Mouse (Mus musculus) heart, adult 9 months (tissue): ENCODE results near the gene Mrgpre.

Source experiments
- DNase-seq, 2 experiments: peaks; one replicate each; pipeline ENCODE4 v3.0.0; 2022; ENCODE audit warnings: low spot score in 2 of 2

Gene Mrgpre

GRCm38 (mm10) chr7:143776137-143776536, 8.2 kb downstream of the Mrgpre start:
- no peak for DNase-seq

- DNase-seq = no peak
Observed at GRCm38 (mm10) chr7:143769461-143769860, 14.8 kb downstream of the Mrgpre start.

GRCm38 (mm10) chr7:143768267-143768666, 16.0 kb downstream of the Mrgpre start:
- DNase-seq = no peak

GRCm38 (mm10) chr7:143766893-143767292, 17.4 kb downstream of the Mrgpre start, which contains the start of gene Mrgprg:
Gene Mrgprg, minus strand, starts transcription at chr7:143766993.
- DNase-seq = no peak

GRCm38 (mm10) chr7:143764876-143765530, 19.3 kb downstream of the Mrgpre start:
- no peak for DNase-seq

- no peak for DNase-seq
Observed at GRCm38 (mm10) chr7:143763794-143764193, 20.5 kb downstream of the Mrgpre start.

- no peak for DNase-seq
Observed at GRCm38 (mm10) chr7:143758956-143759355, 25.3 kb downstream of the Mrgpre start.

- DNase-seq = no peak
Observed at GRCm38 (mm10) chr7:143757696-143758095, 26.6 kb downstream of the Mrgpre start.

GRCm38 (mm10) chr7:143757027-143757390, 27.3 kb downstream of the Mrgpre start:
- peak; percentile 77 for DNase-seq

GRCm38 (mm10) chr7:143756125-143757026, 27.9 kb downstream of the Mrgpre start, which contains the start of gene Osbpl5:
Gene Osbpl5, minus strand, starts transcription at chr7:143756985.
- no peak for DNase-seq

- no peak for DNase-seq
Observed at GRCm38 (mm10) chr7:143755357-143756124, 28.8 kb downstream of the Mrgpre start.

GRCm38 (mm10) chr7:143753990-143754715, 30.1 kb downstream of the Mrgpre start:
- peak in 1 of 2 experiments; percentile 41 for DNase-seq

GRCm38 (mm10) chr7:143752606-143753005, 31.7 kb downstream of the Mrgpre start:
- no peak for DNase-seq

- no peak for DNase-seq
Observed at GRCm38 (mm10) chr7:143752056-143752455, 32.2 kb downstream of the Mrgpre start.

GRCm38 (mm10) chr7:143751380-143751779, 32.9 kb downstream of the Mrgpre start:
- DNase-seq = no peak

- DNase-seq = no peak
Observed at GRCm38 (mm10) chr7:143749045-143749444, 35.3 kb downstream of the Mrgpre start.

- DNase-seq = peak; percentile 68 to 89
Observed at GRCm38 (mm10) chr7:143748041-143748868, 36.0 kb downstream of the Mrgpre start.

GRCm38 (mm10) chr7:143740653-143741052, 43.6 kb downstream of the Mrgpre start:
- DNase-seq = no peak

- DNase-seq = peak; percentile 87
Observed at GRCm38 (mm10) chr7:143739511-143740461, 44.5 kb downstream of the Mrgpre start.
